Mouse (Mus musculus) stomach, embryonic 15.5 days (tissue): ENCODE data around the gene A030005L19Rik. TPM values are rescaled to one million over a fixed set of nuclear protein-coding genes. Genes with fewer than 3 reads are reported as not detected.
"Not testable (repeated sequence)": the region's sequence is repeated elsewhere in the genome, so short reads cannot be mapped to it uniquely, and the experiment has no call there.

Experiments
- ATAC-seq: fragments of 200-750 bp; cut with Nextera tagmentation; 2 replicates; pipeline ENCODE4 v1.8.0; 2017; ENCODE audit warnings: low read depth, moderate number of reproducible peaks, moderate TSS enrichment; ENCODE audit not compliant: insufficient read depth, low FRiP score
- H3K27ac ChIP-seq: fragments of 300-500 bp; sonication (generic); 2 replicates; pipeline ENCODE4 v1.5.1; 2015; ENCODE audit warnings: mild to moderate bottlenecking, inconsistent platforms
- H3K27me3 ChIP-seq: fragments of 300-500 bp; sonication (generic); replicated peaks from 2 replicates; pipeline ENCODE4 v1.6.1; 2015; ENCODE audit warnings: inconsistent platforms
- H3K36me3 ChIP-seq: fragments of 300-500 bp; sonication (generic); 2 replicates; pipeline ENCODE4 v1.6.1; 2015; ENCODE audit warnings: inconsistent platforms
- H3K4me1 ChIP-seq: fragments of 300-500 bp; sonication (generic); 2 replicates; pipeline ENCODE4 v1.6.1; 2015; ENCODE audit warnings: inconsistent platforms
- H3K4me2 ChIP-seq: fragments of 300-500 bp; sonication (generic); 2 replicates; pipeline ENCODE4 v1.6.1; 2015; ENCODE audit warnings: mild to moderate bottlenecking, inconsistent platforms
- H3K4me3 ChIP-seq: fragments of 300-500 bp; sonication (generic); replicated peaks from 2 replicates; pipeline ENCODE4 v1.5.1; 2015; ENCODE audit warnings: inconsistent platforms
- H3K9ac ChIP-seq: fragments of 300-500 bp; sonication (generic); 2 replicates; pipeline ENCODE4 v1.6.1; 2015; ENCODE audit warnings: inconsistent platforms
- H3K9me3 ChIP-seq: fragments of 300-500 bp; sonication (generic); 2 replicates; pipeline ENCODE4 v1.6.1; 2016; ENCODE audit warnings: inconsistent platforms
- WGBS: fragments of 180-500 bp; shearing (Covaris S2); methylation state at CpG from one replicate; pipeline ENCODE4 v1.1.7; 2015; 5-methylcytosine and 5-hydroxymethylcytosine counted together
- polyA plus RNA-seq: library from polyadenylated mRNA; unstranded; fragments of >200 nt; fragmentation: Nextera tagmentation; extraction: Ambion mirVana; gene quantifications from 2 replicates; pipeline ENCODE4 v1.2.1, GENCODE M21; 2015

Gene A030005L19Rik
- 0.28 TPM in 1 of 2 replicates, not detected in the other for polyA plus RNA-seq

DNA sequence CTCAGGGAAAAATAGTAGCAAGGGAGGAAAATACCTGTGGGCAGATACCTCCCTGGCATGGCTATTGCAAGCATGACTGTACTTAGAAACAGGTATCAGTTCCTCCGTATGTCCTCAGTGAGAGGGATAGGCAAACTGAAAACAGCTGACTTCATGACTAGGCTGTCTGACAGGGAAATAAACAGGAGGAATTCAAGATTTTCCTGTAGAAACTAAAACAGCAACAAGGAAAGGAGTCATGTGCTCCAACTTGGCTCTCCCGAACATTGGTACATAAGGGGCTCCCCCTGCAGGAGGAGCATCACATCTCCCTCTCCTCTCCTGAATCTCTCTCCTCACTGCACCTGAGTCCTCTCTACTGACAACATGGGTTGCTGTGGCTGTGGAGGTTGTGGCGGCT is at the start of gene A030005L19Rik:
Gene A030005L19Rik, plus strand, starts transcription at position 301 of the 400 bp plus-strand sequence.
- no peak for ATAC-seq

DNA sequence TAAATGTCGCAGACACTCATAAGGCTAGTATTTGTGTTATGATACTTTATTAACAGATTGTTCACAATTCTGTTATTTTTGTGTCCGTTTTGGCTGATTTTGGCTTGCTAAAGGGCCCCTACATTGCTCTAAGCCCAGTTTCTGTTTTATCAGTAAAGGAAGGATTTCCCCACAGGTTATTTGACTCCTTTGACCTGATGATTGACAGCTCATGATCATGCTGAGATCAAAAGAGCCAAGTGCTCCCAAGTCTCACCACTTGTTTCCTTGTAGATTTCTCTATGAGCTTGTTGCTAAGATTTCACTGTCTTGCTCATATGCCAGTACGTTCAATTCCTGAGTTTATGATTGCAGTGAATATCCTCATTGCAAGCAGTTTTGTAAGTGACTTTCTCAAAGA is 42.9 kb upstream of the A030005L19Rik start:
- Histone ChIP-seq H3K27me3 (no peaks in the 10 kb centered on the region), H3K4me1 (no peaks in the 10 kb centered on the region), H3K9ac (no peak overlapping the region), H3K27ac (no peak overlapping the region), H3K4me3 (no peak overlapping the region), H3K4me2 (no peak overlapping the region), H3K36me3 (no peaks in the 10 kb centered on the region; the same call in 1 of the 2 replicates), H3K9me3 (no peaks in the 10 kb centered on the region)
- WGBS = 85% methylated on average over 3 of the region's 3 CpGs
- no peak for ATAC-seq

More for the DNA sequence above, at the start of gene A030005L19Rik:
- H3K4me3 ChIP-seq = no peak within 1 kb of the TSS
- H3K9me3 ChIP-seq = no peaks in the 10 kb centered on the region
- H3K27ac ChIP-seq = no peak within 1 kb of the TSS
- no peak within 1 kb of the TSS for H3K9ac ChIP-seq
- no peaks in the 10 kb centered on the region for H3K4me1 ChIP-seq
- H3K27me3 ChIP-seq = no peaks in the 10 kb centered on the region
- H3K4me2 ChIP-seq = no peak within 1 kb of the TSS
- H3K36me3 ChIP-seq = no peaks in the 10 kb centered on the region
- WGBS = 81% methylated on average over 3 of the region's 3 CpGs

DNA sequence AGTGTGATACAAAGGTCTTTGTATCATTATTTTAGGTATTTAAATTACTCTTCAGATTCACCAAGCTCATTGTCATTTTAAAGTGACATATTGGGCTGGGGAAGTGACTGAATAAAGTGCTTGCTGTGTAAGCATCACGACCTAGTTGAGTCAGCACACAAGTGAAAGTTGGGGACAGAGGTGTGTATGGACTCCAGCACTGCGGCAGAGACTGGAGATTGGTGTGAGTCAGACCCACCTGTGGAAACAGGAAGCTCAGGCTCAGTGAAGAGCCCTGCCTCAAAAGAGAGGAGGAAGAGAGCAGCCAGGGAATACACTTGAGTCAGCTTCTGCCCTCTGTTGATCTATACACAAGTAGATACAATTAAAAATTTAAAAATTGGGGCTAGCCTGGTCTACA is 34.0 kb upstream of the A030005L19Rik start:
- H3K4me1 ChIP-seq = no peaks in the 10 kb centered on the region
- H3K4me2 ChIP-seq = no peak overlapping the region
- no peak for ATAC-seq
- no peaks in the 10 kb centered on the region for H3K27me3 ChIP-seq
- H3K27ac ChIP-seq = no peak overlapping the region
- H3K4me3 ChIP-seq = no peak overlapping the region
- H3K36me3 ChIP-seq = peaks cover 8% of the 10 kb centered on the region; the same call in 1 of the 2 replicates
- no peaks in the 10 kb centered on the region for H3K9me3 ChIP-seq
- WGBS = 73% methylated on average over 2 of the region's 2 CpGs
- no peak overlapping the region for H3K9ac ChIP-seq

DNA sequence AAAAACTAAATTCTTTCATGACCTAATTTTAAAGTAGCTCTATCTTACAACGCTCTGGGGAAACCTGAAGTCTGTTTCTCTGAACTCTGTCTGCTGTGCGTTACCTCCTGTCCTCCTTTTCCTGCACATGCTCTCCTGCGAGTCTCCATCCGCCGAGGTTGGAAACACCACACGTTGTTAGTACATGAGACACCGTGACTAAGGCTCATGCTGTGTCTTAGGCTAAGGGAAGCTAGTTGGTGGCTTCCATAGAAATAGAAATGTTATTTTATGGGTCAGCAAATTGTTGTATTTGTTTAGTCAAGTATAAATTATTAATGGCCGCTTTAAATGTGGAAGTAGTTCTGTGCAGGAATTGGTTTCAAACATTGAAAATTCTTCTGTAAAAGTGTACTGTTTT is 32.9 kb upstream of the A030005L19Rik start:
- Histone ChIP-seq H3K27ac (no peak overlapping the region), H3K9ac (no peak overlapping the region), H3K4me3 (no peak overlapping the region), H3K4me1 (no peaks in the 10 kb centered on the region), H3K9me3 (no peaks in the 10 kb centered on the region), H3K36me3 (peaks cover 8% of the 10 kb centered on the region; the same call in 1 of the 2 replicates), H3K27me3 (no peaks in the 10 kb centered on the region), H3K4me2 (no peak overlapping the region)
- WGBS = 87% methylated on average over 8 of the region's 8 CpGs
- no peak for ATAC-seq

DNA sequence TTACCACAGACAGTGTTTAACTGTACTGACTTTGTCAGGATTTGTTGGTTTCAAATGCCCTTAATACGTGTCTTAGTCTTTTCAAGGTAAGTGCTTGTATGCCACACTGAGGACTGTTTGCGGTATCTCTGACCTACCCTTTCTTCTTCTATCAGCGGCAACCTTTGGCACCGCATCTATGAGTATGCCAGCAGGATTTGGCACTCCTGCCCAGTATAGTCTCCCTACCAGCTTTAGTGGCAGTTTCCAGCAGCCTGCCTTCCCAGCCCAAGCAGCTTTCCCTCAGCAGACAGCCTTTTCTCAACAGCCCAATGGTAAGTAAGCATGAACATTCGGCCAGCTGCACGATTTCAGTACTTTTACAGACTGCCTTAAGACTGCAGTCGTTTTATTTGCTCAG is 19.9 kb upstream of the A030005L19Rik start:
- Histone ChIP-seq H3K9ac (no peak overlapping the region), H3K27ac (no peak overlapping the region), H3K9me3 (no peaks in the 10 kb centered on the region), H3K27me3 (no peaks in the 10 kb centered on the region), H3K4me3 (no peak overlapping the region), H3K4me2 (no peak overlapping the region), H3K36me3 (peaks cover 14% of the 10 kb centered on the region; the same call in 1 of the 2 replicates), H3K4me1 (no peaks in the 10 kb centered on the region)
- 92% methylated on average over 7 of the region's 7 CpGs for WGBS
- ATAC-seq = no peak

DNA sequence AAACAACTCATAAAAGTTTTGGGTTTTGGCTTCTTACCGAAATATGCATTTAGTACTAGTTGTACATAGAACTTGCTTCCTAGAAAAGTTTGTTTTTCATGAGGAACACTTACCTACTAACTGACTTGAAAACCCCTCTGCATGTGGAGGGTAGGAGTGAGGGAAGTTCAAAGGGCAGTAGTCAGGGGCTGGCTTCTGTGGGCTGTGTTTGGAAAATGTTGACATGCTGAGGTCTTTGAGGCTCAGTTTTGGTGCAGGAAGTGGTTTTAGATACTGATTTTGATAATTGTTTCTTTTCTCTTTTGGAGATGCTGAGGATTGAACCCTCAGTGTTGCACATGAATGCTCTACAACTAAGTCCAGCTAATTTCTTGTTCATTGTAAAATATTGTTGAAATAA is 12.6 kb upstream of the A030005L19Rik start:
- WGBS = 92% methylated on average over 1 of the region's 1 CpGs
- H3K4me2 ChIP-seq = no peak overlapping the region

DNA sequence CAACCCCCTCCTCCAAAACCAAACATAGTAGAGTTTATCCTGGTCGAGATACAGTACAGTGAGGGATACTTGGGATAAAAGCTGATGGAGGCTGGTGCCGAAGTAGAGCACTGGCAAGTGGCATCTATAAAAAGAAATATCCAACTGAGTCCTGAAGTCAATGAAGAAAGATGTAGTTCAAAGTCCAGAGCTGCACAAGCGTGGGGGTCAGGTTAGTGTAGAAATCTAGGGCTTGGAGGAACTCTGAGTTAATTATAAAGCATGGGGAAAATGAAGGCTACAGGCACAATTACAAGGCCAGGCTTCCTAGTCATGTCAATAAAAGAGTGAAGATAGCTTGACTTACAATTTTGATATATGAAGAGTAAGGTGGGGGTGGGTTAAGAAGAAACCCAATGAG is 11.9 kb upstream of the A030005L19Rik start:
- H3K36me3 ChIP-seq = peaks cover 14% of the 10 kb centered on the region; the same call in 1 of the 2 replicates
- 90% methylated on average over 3 of the region's 3 CpGs for WGBS
- no peak overlapping the region for H3K9ac ChIP-seq

More for the DNA sequence above, 12.6 kb upstream of the A030005L19Rik start:
- Histone ChIP-seq H3K4me1 (no peaks in the 10 kb centered on the region), H3K9me3 (no peaks in the 10 kb centered on the region), H3K27me3 (no peaks in the 10 kb centered on the region), H3K36me3 (peaks cover 14% of the 10 kb centered on the region; the same call in 1 of the 2 replicates), H3K4me3 (no peak overlapping the region), H3K27ac (no peak overlapping the region), H3K9ac (no peak overlapping the region)
- no peak for ATAC-seq

DNA sequence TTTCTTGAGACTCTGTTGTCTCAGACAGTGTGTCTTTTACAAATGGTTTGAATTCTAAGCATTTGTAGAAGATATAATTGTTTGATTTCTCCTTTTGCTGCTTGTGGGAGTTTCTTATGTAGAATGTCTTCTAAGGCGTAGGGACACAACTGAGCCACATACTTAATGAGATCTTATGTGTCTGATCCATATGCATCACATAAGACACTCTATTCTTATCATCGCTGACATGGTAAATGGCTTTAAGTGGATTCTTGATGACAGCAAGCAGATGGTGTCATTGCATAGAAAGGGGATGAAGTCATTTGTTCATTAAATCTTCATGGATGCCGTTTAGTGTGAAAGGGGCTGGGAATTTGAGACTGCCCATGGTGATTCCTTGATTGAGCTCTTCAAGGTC is 7.2 kb upstream of the A030005L19Rik start:
- Histone ChIP-seq H3K9ac (no peak overlapping the region), H3K9me3 (no peaks in the 10 kb centered on the region), H3K4me1 (no peaks in the 10 kb centered on the region), H3K27ac (no peak overlapping the region), H3K27me3 (no peaks in the 10 kb centered on the region), H3K4me3 (no peak overlapping the region), H3K4me2 (no peak overlapping the region), H3K36me3 (0 out of 2 replicates have a peak, but pooled peaks cover 7% of the 10 kb centered on the region)
- no peak for ATAC-seq
- 73% methylated on average over 3 of the region's 3 CpGs for WGBS

More for the DNA sequence above, 11.9 kb upstream of the A030005L19Rik start:
- H3K27me3 ChIP-seq = no peaks in the 10 kb centered on the region
- no peak overlapping the region for H3K4me2 ChIP-seq
- no peak for ATAC-seq
- H3K27ac ChIP-seq = no peak overlapping the region
- no peak overlapping the region for H3K4me3 ChIP-seq
- no peaks in the 10 kb centered on the region for H3K9me3 ChIP-seq
- H3K4me1 ChIP-seq = no peaks in the 10 kb centered on the region

DNA sequence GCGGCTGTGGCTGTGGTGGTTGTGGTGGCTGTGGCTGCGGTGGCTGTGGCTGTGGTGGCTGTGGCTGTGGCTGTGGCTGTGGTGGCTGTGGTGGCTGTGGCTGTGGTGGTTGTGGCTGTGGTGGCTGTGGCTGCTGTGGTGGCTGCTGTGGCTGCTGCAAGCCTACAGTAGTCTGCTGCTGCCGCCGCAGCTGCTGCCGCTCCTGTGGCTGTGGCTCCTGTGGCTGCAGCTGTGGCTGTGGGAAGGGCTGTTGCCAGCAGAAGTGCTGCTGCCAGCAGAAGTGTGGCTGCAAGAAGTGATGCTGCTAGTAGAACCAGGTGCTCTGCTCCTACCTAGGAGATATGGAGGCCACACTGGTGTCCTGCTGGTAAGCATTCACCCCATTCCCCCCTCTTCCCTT is 309 bp downstream of the A030005L19Rik start:
- not testable (repeated sequence) for H3K4me3 ChIP-seq, H3K36me3 ChIP-seq, H3K9me3 ChIP-seq, H3K27me3 ChIP-seq, ATAC-seq, H3K4me1 ChIP-seq, H3K9ac ChIP-seq, H3K27ac ChIP-seq, H3K4me2 ChIP-seq
- 96% methylated on average over 5 of the region's 5 CpGs for WGBS

DNA sequence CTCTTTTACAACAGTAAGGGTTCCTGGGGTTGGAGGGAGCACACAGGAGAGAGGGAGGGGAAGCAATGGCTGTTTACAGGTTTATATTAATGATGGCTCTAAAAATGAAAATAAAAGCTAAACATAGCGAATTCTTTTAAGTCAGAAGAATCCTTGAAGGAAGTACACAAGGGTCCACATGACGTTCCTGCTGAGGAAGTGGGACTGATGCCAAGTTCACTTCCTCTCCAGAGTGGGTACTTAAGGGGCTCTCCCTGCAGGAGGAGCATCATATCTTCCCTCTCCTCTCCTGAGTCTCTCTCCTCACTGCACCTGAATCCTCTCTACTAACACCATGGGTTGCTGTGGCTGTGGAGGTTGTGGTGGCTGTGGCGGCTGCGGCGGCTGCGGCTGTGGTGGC is 11.5 kb downstream of the A030005L19Rik start, which contains the start of gene A030014E15Rik:
Gene A030014E15Rik, plus strand, starts transcription at position 268 of the 400 bp plus-strand sequence.
- H3K27ac ChIP-seq = no peak within 1 kb of the TSS
- H3K9ac ChIP-seq = no peak within 1 kb of the TSS
- WGBS = 83% methylated on average over 6 of the region's 6 CpGs
- no peaks in the 10 kb centered on the region for H3K4me1 ChIP-seq
- no peaks in the 10 kb centered on the region for H3K9me3 ChIP-seq
- ATAC-seq = no peak
- H3K4me3 ChIP-seq = no peak within 1 kb of the TSS
- no peaks in the 10 kb centered on the region for H3K36me3 ChIP-seq
- H3K27me3 ChIP-seq = no peaks in the 10 kb centered on the region
- no peak within 1 kb of the TSS for H3K4me2 ChIP-seq

DNA sequence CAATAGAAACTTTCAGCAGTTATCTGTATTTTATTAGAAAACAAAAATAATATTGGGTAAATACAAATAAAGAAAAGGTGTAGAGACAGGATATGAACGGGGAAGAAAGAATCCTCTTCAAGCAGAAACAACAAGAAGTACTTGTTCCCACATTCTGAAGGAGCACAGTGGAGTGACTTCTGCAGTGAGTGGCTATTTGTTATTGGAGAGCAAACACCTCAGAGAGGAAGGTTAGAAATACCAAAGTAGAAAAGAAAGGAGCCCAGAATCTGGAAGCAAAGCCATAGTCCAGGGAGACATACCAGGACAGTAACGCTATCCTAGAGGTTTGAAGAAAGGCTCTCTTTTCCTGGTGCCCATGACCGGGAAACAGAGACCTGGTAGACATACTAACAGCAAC is 17.4 kb downstream of the A030005L19Rik start:
- not testable (repeated sequence) for H3K4me2 ChIP-seq, H3K4me1 ChIP-seq, ATAC-seq, H3K4me3 ChIP-seq, H3K27ac ChIP-seq, H3K36me3 ChIP-seq, H3K9me3 ChIP-seq, H3K27me3 ChIP-seq, H3K9ac ChIP-seq
- 82% methylated on average over 3 of the region's 3 CpGs for WGBS

DNA sequence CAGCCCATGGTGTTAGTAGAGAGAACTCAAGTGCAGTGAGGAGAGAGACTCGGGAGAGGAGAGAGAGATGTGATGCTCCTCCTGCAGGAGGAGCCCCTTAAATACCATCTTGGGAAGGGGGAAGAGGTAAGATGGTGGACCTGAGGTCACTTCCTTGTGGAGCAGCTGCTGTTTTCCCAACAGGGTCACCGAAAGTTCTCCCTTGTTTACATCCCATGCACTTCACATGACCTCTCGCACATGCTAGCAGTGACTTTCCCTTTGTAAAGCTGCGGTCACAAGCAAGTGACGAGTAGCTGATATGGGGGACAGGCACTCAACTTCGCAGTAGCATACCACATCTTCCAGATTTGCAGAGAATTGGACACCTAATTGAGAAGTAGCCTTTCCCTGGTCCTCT is 18.2 kb downstream of the A030005L19Rik start, which contains the start of gene Gm6217:
Gene Gm6217, minus strand, starts transcription at position 74 of the 400 bp plus-strand sequence.
- H3K36me3 ChIP-seq, H3K4me1 ChIP-seq, ATAC-seq, H3K9ac ChIP-seq, H3K27me3 ChIP-seq, H3K4me3 ChIP-seq, H3K4me2 ChIP-seq, H3K27ac ChIP-seq, H3K9me3 ChIP-seq: not testable (repeated sequence)
- no CpG with 5 or more reads among the region's 6 CpGs for WGBS

DNA sequence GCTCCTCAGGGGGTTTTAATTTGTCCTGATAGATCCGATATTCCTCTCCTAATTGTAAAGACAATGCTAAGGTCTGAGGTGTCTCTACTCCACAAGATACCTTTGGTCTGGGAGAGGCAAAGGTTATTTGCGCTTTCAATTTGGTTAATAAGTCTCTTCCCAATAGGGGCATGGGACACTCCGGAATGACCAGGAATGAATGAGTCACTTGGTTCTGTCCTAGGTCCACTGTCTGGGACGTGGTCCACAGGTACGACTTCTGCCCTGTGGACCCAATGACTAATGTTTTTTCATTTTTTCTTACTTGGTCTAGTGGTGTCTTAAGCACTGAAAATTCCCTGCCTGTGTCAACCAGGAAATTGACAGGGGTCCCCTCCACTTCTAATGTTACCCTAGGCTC is 25.5 kb downstream of the A030005L19Rik start:
- H3K4me2 ChIP-seq = no peak overlapping the region
- WGBS = 89% methylated on average over 5 of the region's 5 CpGs
- H3K4me3 ChIP-seq = no peak overlapping the region
- H3K9ac ChIP-seq = no peak overlapping the region
- H3K9me3 ChIP-seq = no peaks in the 10 kb centered on the region
- H3K27me3 ChIP-seq = no peaks in the 10 kb centered on the region
- no peaks in the 10 kb centered on the region for H3K4me1 ChIP-seq
- no peaks in the 10 kb centered on the region for H3K36me3 ChIP-seq
- no peak for ATAC-seq
- no peak overlapping the region for H3K27ac ChIP-seq
